Mouse (Mus musculus) kidney, adult 9 months (tissue): ENCODE data around the gene Aff3.

Experiments used
- DNase-seq: peaks from one replicate; pipeline ENCODE4 v3.0.0; 2022

Gene Aff3

DNA sequence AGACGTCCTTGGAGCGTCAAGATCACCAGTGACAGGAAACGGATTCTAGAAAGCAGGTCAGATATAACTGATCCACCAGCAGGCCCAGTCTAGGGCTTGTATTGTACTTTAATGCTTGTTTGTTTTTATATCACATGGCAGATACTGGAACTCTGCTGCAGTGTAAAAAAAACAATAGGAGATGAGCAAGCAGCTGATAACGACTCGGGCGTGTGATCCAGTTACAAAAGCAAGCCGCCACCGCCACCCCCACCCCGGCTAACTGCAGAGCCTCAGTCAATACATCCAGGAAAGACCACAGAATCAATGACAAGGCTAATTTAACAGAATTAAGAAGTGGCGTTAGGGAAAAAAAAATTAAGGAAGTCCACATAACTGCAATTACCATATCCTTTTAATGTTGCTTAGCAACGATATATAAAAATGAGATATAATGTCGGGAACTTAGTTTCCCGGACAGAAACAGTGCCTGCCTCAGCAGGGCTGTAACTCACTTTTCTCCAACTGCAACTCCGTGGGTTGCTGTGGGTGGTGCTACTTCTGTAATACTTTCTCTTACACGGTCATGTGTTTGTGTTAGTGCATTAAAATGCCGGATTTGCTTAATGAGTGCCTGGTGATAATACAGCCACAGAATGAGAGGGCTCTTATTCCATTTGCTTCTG lies 280.2 kb downstream of the Aff3 start:
- DNase-seq, result no peak

DNA sequence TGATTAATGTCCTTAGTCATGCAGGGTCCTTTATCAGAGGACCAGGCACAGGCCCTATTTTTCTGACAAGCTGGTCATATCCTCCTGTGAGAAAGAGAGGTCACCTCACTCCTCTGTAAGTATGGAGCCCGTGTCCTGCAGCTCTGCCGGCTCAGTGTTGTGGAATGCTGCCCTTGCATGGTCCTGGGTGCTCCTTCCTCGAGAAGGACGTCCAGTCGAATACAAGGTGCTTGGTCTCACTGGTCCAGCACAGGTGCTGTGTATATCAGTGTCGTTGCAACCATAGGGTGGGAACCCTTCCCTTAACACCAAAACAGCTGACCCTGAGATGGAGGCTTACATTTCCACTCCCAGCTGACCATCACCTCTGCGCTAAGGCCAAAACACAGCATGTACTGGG lies 280.7 kb downstream of the Aff3 start:
- DNase-seq, result no peak

DNA sequence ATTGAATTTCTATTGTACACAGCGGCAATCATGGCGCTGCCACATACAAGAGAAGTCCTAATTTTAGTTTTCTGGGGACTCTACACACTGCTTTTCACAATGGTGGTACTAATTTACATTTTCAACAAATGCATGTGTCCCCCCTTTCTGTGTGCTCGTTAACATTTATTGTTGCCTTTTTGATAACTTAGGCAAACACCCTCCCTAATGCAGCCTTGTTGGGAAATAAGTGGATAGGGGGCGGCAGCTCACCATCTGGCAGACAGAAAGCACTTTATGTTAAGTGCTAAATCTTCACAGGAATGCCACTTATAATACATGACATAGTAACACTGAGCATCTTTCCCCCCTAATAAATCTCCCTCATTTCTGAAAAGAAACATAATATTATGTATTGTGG lies 282.1 kb downstream of the Aff3 start:
- DNase-seq, result no peak

DNA sequence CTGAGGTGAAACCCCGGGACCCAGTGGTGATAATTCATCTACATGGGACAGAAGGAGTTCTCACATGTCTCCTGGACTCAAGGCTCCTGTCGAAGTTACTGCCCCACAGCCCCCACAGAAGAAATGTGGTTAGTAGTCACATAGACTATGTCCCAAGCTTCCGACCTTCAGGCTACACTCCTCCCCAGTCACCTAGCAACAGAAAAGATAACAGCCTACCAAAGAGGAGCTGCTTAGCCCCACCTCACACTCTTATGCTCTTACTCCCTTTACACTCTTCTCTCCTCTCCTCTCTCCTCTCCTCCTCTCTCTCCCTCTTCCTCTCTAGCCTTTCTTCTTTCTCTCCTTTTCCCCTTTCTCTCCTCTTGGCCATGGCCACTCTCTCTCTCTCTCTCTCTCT lies 286.8 kb downstream of the Aff3 start:
- no peak for DNase-seq

DNA sequence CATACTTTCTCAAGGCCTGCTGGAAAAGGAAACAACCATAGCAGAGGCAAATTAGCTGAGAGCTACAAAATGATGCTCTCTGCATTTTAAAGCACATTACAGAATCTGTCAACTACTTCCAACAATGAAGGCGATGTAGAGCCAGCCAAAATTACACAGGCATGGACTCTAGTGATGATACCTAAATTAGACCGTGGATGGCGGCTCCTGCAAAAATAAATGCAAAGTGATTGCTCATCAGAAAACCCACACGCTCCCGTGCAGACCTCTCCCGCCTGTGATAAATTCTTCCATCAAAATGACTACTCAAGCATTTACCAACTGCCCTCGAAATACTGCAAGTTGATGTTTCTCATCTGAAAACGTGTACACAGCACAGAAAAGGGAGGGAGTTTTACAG lies 295.6 kb downstream of the Aff3 start:
- DNase-seq, result no peak

DNA sequence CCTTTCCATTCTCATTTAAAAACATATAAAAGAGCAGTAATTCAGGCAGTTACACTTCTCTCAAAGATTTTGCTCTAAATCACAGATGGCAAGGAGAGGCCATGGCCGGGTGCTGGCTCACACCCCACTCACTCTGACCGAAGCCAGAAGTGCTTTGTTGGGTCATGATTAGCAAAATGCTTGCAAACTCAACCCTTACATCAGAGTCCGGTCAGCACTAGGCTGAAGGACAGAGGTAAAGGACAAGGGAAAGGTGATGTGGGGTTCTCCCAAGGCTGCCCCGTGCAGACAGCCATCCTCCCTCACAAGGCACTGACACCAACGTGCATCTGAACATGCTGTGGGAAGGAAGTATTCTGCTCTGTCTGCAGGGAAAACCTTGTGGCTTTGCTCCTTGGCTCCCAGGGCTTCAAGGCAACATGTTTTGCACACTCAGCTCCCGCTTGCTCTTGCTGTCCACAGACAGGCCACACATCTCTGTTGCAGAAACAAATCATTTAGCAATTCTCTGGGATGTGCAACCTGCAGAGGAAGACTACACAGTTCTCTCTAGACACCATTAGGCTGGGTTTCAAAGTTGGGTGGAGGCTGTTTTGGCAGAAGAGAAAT lies 296.6 kb downstream of the Aff3 start:
- no peak for DNase-seq

DNA sequence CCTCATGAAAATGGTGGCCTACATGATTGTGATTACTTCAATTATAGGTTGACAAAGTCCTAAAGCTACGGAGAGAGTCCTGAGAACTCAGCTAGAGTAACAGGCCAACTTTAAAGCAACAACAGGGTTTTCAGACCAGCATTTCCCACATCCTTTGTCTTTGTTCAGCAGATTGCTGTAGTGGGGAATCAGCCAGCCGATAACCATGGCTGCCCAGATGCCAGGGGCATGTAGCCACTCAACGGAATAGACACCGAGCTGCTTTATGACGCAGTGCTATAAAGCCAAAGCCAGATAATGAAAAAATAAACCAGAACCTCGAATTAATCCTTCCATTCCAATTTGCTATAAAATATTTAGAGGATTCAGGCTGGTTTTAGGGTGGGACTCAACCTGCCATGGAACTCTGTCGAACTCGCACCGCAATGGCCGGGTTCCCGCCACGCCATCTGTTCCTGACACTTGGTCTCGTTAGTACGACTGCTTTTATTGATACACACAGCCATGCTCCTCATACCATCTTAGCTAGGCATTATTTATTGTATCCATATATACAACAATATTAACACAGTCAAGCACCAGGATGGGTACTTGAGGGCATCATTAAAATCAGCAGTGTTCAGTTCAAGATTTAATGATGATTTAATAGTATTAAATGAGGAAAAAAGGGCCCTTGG lies 297.2 kb downstream of the Aff3 start:
- DNase-seq, result no peak

DNA sequence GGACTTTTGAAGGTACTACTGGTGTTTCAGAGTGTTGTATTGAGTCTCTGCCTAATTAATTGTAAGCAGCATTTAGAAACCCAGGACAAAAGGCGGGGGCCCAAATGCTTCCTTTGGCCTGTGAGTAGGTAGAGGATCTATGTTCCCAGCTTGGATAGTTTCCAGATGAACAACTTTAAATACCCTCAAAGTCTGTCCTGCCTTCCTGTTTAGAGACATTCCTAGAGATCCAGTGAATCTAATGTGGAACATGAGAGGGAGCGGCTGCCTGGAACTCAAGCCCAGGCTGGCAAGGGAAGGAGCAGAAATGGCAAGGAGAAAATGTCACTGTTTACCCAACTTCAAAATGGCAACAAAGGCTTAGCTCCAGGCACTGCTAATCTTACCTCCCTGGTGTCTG lies 300.9 kb downstream of the Aff3 start:
- DNase-seq, result no peak

DNA sequence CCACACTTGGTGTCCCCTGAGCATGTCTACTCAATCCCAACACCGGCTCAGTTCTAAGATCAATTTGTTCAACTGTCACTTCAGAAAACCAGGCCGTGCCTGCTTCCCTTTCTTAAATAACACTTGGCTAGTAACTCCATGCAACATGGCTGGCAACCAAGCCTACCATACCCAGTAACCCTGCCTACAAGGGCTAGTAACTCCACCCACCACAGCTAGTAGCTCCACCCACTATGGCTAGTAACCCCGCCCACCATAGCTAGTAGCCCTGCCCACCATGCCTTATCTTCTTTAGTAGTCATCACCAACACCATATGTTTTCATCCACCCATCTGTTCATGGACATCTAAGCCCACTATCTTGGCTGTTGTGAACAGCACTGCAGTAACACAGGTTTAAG lies 302.5 kb downstream of the Aff3 start:
- DNase-seq, result no peak

DNA sequence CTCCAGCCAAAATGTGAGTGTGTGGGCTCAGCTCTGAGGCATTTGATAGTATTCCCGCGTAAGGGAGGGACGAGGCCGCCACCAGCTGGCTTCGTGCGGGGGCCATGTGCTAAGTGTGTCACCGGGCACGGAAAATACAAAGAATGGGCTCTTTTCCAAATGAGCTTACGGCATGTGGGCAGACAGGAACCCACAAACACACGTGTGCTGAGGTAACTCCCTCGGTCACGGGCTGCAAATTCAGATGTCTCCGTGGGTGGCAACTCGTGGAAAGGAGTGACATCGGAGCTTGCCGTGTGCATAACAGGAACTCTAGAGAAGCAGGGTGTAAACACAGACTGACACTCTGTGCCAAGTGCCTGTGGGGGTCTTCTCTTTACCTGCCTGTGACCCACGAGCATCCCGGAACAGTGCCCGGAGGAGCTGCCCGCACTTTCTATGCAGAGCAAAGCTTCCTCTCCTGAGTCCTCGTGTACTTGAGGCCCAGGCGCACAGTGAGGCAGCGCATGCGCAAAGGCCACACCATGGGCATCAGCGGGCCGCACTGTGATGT lies 305.9 kb downstream of the Aff3 start:
- DNase-seq, result no peak

DNA sequence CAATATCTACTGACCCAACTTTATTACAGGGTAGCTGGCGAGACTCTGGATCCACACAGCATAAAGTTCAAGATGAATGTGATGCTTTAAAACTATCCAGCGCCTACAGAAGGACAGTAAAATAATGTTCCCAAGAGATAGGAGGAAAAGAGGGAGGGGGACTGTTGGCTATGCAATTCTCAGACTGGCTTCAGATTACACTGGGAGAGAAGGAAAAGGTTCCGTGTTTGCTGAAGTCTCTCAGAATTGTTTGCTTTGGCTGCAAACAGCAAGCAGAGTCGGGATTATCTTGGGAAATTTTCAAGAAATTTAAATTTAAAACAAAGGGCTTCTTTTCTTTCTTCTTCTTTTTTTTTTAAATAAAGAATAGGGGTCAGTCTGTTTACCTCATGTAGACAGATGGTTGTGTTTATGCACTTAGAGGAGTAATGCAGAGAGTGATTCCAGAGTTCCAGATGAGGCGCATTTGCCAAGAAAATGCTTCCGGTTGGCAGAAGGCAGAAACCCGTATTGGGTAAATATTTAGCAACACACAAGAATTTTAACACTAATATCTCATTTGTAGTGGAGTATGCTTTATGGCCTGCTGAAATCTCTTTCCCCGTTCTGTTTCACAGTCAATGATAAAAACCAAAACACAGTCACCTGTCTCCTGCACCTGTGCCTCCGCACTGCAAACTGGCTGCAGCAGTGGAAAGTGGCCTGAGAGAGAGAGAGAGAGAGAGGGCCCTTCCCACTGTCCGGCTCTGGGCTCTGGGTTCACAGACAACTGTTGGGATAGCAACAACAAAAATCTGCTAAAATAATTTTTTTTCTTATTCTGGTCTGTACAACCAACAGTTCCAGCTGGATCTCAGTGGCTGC lies 306.6 kb downstream of the Aff3 start:
- DNase-seq, result no peak

DNA sequence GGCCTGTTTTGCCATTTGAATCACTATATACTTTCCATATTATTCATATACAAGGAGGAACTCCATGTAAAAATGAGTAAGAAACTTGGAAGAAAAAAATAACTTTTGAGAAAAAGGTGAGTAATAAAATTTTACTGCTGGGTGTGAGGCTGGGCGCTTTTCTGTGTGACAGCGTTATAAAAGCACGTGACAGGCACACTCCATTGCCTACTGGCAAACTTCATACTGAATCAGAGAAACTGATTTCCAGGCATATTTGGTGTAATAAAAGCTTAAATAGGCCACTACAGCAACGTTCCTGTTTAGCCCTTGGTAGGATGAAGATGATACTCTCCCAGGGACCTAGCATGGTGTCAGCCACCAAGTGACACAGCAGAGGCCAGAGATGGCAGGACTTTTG lies 310.2 kb downstream of the Aff3 start:
- DNase-seq, result no peak

DNA sequence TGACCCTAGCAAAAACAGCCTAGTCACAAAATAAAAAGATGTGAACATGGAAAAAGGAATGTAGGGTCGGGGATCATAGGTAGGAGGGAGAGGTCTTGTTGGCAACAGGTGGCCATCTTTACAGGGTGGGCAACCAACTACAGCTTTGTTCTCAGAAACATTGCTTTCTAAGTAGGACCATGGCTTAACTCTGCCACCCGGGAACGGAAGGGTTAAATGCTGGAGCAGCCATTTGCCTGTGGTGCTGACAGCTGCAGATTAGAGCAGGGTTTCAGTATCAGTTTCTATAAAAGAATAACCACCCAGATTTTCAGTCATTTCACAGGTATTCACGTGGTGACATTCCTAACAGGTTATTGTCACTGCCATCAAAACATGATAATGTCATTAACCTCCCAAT lies 317.4 kb downstream of the Aff3 start:
- DNase-seq, result no peak

DNA sequence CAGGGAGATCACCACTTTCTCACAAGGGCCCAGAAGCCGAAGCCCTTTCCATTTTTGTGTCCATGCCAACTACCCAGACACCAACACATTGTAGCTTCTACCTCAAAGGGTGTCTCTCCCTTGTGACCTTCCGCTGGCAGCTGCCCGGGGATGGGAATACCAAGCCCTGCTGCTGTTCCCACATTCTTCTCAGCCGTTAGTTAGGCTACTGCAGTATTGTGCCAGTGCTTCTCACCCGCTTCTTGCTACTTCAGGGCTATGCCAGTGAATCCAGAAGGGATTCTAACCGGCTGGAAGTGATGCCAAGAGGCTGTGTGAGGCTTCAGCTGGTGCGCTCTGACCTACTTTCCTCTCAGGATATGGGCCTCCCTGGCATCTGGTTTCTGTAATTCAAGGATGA lies 330.5 kb downstream of the Aff3 start:
- no peak for DNase-seq

DNA sequence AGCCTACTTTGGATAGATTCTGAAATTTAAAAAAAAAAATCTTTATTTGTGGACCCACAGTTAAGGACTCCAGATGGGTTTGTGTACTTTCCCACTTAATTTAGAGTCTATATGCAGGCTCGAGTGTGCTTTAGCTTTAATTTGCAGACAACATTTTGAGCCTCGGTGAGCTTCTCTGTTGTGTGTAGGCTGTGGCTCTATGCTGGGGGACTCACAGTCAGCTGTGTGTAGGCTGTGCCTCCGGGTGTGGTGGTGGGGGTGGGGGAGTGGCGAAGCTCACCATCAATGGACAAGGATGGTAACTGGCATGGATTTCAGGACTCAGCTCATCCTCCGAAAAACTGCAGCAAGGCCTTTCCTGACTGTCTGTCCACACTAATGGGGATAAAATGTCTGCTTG lies 331.8 kb downstream of the Aff3 start:
- DNase-seq, result no peak

DNA sequence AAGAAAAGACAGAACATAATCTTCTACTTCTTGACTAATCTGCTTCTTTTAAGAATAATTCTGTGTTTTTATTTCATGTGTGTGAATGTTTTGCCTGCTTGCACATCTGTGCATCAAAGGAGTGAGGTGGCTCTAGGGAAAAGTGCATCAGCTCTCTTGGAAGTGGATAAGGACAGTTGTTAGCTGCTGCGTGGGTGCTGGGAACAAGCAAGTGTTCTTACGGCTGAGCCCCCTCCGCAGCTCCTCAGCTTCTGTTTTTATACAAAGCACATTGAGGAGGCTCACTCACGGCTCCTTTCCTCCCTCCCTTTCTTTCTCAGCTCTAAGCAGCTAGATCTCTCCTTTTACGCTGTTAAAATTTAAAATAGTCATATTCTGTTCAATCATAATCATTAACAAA lies 340.5 kb downstream of the Aff3 start:
- no peak for DNase-seq

DNA sequence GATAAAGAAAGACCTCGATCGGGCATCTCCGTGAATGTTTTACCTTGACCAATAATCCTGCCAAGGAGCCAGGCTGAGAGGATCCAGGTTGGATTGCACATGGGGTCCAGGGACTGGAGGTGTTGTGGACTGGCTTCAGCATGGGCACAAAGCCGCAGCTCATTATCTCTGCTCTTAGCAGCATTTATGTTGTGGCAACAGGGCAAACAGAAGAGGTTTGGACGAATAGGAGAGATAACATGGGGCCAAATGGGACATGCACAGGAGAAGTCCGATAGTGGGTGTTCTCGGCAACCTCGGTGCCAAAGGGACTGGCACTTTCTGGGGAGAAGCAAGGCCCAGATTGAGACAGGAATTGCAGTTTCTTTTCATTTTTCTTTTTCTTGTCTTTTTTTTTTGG lies 342.9 kb downstream of the Aff3 start:
- no peak for DNase-seq

DNA sequence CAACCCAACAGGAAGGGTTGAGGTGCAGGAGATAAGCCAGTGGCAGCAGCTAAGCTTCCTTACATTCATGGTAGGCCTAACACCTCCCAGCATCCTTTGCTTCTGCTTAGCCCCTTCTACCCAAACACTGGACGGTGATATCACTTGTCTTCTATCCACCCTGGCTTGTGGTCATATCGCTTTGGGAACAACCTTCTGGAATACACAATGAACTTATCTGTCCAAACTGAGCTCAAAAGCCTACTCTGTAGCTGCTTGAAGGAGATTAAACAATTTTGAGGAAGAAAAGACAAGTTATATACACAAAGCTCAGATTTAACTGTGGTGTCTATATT lies 343.8 kb downstream of the Aff3 start:
- no peak for DNase-seq

DNA sequence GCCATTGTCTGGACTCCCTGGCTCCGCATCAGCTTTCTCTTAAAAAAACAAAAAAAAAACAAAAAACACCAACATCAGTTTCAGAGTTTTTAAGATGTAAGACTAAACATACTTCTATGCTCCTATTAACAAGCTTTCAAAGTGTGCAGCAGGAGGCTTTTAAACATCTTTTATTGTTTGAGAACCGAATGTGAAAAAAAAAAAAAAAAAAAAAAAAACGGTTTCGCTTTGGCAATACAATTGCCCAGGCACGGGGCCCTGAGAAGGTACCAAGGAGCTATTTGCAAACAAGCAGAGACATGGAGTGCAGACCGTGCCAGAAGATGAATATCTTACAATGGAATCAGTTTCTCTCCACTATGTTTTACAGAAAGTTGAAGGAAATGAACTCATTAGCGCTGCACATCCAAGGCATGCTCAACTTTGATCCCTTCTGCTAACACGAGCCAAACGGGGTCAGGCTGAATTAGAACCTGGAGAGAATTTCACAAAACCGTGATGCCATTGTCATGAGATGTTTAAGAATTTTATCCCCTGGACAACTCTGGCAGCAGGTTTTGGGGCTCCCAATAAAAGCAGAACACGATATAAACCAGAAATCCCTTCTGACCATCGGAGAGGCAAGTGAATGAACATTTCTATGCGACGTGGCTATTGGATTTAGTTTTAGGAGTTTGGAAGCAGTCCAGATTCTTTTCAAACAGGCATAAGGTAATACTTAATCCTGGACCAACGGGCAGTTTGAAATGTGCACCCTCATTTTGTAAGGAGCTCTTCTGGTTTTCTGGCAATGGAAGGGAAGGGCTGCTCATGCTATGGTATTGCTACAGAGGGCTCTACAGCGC lies 344.4 kb downstream of the Aff3 start:
- DNase-seq, result no peak

DNA sequence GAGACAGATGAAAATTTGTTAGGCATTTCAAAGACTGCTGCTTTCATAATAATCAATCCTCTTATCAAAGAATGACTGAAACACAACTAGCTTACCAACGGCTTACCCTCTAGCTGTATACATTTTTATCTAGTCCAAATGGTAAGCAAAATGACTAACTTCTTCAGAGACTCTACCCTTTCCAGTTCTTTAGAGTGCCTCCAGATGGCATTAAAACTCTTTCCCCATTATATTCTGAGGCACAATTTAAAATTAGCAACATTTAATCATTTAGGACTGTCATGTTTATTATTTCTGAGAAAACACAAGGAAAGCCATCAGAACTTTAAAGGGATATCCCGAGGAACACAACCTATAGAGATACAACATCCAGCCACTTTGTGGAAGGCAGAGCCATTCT lies 346.1 kb downstream of the Aff3 start:
- no peak for DNase-seq

DNA sequence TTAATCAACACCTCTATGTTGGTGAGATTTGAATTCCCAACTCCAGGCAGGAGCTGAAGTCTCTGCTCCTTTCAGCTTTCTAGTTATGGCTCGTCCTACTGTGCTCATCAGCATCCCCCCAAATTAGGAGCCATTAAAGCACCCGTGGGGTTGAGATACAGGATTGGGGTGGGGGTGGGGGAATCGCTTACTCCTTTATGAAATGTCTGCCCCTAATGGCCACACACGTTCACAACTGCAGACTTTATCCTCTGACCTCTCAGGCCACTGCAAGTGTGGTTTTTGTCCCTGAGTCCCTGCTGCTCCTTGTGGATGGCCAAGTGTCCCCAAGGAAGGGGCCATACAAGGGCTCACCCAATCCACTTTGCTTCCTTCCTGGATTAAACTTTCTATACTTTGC lies 348.8 kb downstream of the Aff3 start:
- no peak for DNase-seq

DNA sequence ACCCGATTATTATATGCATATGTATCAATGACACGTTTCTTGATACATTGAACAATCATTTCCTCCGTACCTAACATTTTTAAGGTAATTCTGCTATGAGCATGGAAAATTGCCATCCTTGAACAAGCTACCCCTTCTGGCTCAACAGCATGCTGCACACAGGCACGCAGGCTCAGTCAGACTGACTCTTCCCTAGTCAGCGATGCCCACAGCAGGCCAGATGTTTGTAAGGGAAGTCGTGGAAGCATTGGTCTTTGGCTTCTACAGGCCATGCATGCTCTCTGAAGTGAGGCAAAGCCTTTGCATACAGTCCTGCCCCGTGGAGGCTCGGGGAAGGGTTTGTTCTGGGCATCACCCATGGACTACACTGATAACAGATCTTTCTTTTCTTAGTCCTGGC lies 354.3 kb downstream of the Aff3 start:
- DNase-seq, result no peak

DNA sequence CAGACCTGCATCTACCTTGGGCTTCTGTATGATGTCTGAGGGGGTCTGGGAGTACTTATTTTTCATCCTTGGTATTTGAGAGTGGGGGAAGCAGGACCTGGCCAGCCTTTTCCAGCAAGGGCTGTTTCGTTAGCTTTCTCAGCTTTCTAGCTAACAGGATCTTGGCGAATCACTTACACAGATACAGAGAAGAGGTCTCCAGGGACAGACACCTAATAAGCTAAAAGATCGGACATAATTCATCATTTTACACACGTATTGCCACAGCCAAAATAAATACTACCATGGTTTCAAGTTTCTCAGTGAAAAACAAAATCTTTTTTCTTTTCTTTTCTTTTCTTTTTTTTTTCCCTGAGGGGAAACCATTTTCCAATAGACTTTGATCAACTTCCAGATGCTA lies 354.7 kb downstream of the Aff3 start:
- DNase-seq, result no peak
